Mouse (Mus musculus): Measurements from ENCODE around the gene Piwil4. TPM values are rescaled to one million over a fixed set of nuclear protein-coding genes. Genes with fewer than 3 reads are reported as not detected.

The Piwil4 gene
- total and polyA plus RNA-seq, 3 experiments: 24.8 to 31.7 TPM; not detected in 1

DNA sequence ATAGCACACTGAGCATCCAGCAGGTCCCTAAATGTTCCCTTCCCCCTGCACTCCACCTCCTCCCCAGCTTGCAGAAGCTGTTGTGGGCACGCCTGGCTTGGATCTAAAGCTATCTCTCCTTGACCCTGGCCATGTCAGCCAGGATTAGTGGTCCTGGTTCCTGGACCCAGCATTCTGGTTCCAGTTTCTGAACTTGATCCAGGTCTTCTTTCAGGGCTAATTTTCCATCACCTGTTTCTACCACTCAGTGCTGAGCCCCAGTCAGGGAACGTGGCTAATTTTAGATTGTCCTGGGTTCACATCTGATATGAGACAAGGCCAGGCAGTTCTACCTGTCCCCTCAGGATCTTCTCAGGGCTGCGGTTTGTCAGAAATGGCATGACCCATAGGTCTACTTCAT is 74.5 kb downstream of the Piwil4 start:
- Histone ChIP-seq H3K27me3 (ENCODE audit: control insufficient read depth in 1 of 2, insufficient read depth in 2 of 2, low read length in 2 of 2) (peaks cover 21 to 24% of the 10 kb centered on the region in 2 experiments), H3K79me2 (ENCODE audit: control insufficient read depth, insufficient read depth, low read length, poor library complexity) (no peaks in the 10 kb centered on the region), H3K4me1 (ENCODE audit: control insufficient read depth in 1 of 2, insufficient read depth in 2 of 2, low read length in 2 of 2) (no peaks in the 10 kb centered on the region), H3K36me3 (ENCODE audit: control insufficient read depth in 1 of 2, insufficient read depth in 2 of 2, low read length in 2 of 2) (no peaks in the 10 kb centered on the region), H3K9ac (ENCODE audit: control insufficient read depth, low read depth, low read length, poor library complexity, severe bottlenecking) (no peak overlapping the region), H3K4me3 (ENCODE audit: control insufficient read depth in 1 of 2, insufficient read depth in 1 of 2, low read depth in 2 of 2, low read length in 2 of 2) (no peak overlapping the region), H3K9me3 (replicated peaks; ENCODE audit: insufficient read depth, low read length) (no peaks in the 10 kb centered on the region), H3K27ac (ENCODE audit: control insufficient read depth, low read depth, low read length) (no peak overlapping the region)
- DNase-seq (ENCODE audit: low read depth, low spot score): no peak
- no peak for TF ChIP-seq MXI1 (IDR thresholded peaks at IDR 0.05; ENCODE audit: low read depth, low read length)
- no peak for TF ChIP-seq KAT2A (conservative IDR thresholded peaks at IDR 0.05; ENCODE audit: low read depth, low read length)
- no peak for TF ChIP-seq ZMIZ1 (IDR thresholded peaks at IDR 0.05; ENCODE audit: low read depth, low read length)

GRCm38 (mm10) chr9:14663591-14663990 is 76.9 kb downstream of the Piwil4 start:
- no peak overlapping the region for H3K9ac ChIP-seq (ENCODE audit: control insufficient read depth, low read depth, low read length, poor library complexity, severe bottlenecking)

DNA sequence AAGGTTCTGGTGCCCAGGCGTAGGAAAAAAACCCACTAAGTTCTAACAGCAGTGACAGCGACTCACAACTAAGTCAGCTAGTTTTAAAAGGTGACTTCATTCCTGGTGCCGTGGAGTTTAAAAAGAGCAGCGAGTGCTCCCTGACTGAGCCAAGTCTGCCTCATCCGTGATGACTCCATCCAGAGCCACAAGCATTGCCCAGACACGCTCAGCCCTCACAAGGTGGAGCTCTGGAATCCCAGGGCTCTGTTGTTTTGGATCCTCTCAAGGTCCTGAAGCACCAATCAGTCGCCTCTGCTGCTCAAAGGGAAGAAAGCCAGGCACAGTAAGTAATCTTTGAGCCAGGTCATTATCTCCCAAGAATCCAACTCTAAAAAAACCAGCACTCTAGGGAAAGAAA is 77.7 kb downstream of the Piwil4 start:
- H3K9me3 ChIP-seq (replicated peaks; ENCODE audit: insufficient read depth, low read length): no peaks in the 10 kb centered on the region
- no peak overlapping the region for H3K27ac ChIP-seq (ENCODE audit: control insufficient read depth, low read depth, low read length)
- no peaks in the 10 kb centered on the region for H3K79me2 ChIP-seq (ENCODE audit: control insufficient read depth, insufficient read depth, low read length, poor library complexity)
- H3K36me3 ChIP-seq (ENCODE audit: control insufficient read depth in 1 of 2, insufficient read depth in 2 of 2, low read length in 2 of 2): no peaks in the 10 kb centered on the region
- no peak for TF ChIP-seq USF1 (IDR thresholded peaks at IDR 0.05; ENCODE audit: low read depth, low read length)
- TF ChIP-seq POLR2AphosphoS2 (IDR thresholded peaks at IDR 0.05; ENCODE audit: low read length): no peak
- no peak for TF ChIP-seq RCOR1 (IDR thresholded peaks at IDR 0.05; ENCODE audit: low read depth, low read length)
- no peak for TF ChIP-seq SMC3 (IDR thresholded peaks at IDR 0.05; ENCODE audit: low read depth, low read length)
- no peak for TF ChIP-seq MAZ (IDR thresholded peaks at IDR 0.05; ENCODE audit: low read depth, low read length)
- TF ChIP-seq HCFC1 (IDR thresholded peaks at IDR 0.05; ENCODE audit: low read depth, low read length): no peak
- TF ChIP-seq NELFE (IDR thresholded peaks at IDR 0.05; ENCODE audit: low read depth, low read length): no peak
- TF ChIP-seq NRF1 (IDR thresholded peaks at IDR 0.05; ENCODE audit: insufficient read depth, low read depth, low read length, poor library complexity, severe bottlenecking): no peak
- no peak for TF ChIP-seq MXI1 (IDR thresholded peaks at IDR 0.05; ENCODE audit: low read depth, low read length)
- no peak for TF ChIP-seq USF2 (IDR thresholded peaks at IDR 0.05; ENCODE audit: borderline replicate concordance in 1 of 2, insufficient read depth in 1 of 2, low read depth in 1 of 2, low read length in 2 of 2)
- TF ChIP-seq MAFK (IDR thresholded peaks at IDR 0.05; ENCODE audit: borderline replicate concordance, low read depth, low read length): no peak
- no peak for TF ChIP-seq ZMIZ1 (IDR thresholded peaks at IDR 0.05; ENCODE audit: low read depth, low read length)
- TF ChIP-seq CTCF (IDR thresholded peaks at IDR 0.05 in 2 of 3, conservative IDR thresholded peaks at IDR 0.05 in 1 of 3; ENCODE audit: control insufficient read depth in 1 of 3, insufficient read depth in 1 of 3, low read depth in 2 of 3, low read length in 3 of 3, poor library complexity in 1 of 3, severe bottlenecking in 1 of 3): no peak
- no peak for TF ChIP-seq GABPA (IDR thresholded peaks at IDR 0.05; ENCODE audit: low read depth, low read length)
- TF ChIP-seq MYB (IDR thresholded peaks at IDR 0.05; ENCODE audit: low read depth, low read length): no peak
- TF ChIP-seq MAX (IDR thresholded peaks at IDR 0.05; ENCODE audit: low read length): no peak
- TF ChIP-seq CHD1 (IDR thresholded peaks at IDR 0.05; ENCODE audit: low read depth, low read length): no peak
- no peaks in the 10 kb centered on the region for H3K4me1 ChIP-seq (ENCODE audit: control insufficient read depth in 1 of 2, insufficient read depth in 2 of 2, low read length in 2 of 2)
- H3K27me3 ChIP-seq (ENCODE audit: control insufficient read depth in 1 of 2, insufficient read depth in 2 of 2, low read length in 2 of 2): peaks cover 26 to 29% of the 10 kb centered on the region in 2 experiments
- H3K9ac ChIP-seq (ENCODE audit: control insufficient read depth, low read depth, low read length, poor library complexity, severe bottlenecking): no peak overlapping the region
- no peak for DNase-seq (ENCODE audit: low read depth, low spot score)
- H3K4me3 ChIP-seq (ENCODE audit: control insufficient read depth in 1 of 2, insufficient read depth in 1 of 2, low read depth in 2 of 2, low read length in 2 of 2): no peak overlapping the region

More at GRCm38 (mm10) chr9:14663591-14663990, 76.9 kb downstream of the Piwil4 start:
- no peak overlapping the region for H3K4me3 ChIP-seq (ENCODE audit: control insufficient read depth in 1 of 2, insufficient read depth in 1 of 2, low read depth in 2 of 2, low read length in 2 of 2)
- no peak for DNase-seq (ENCODE audit: low read depth, low spot score)
- H3K9me3 ChIP-seq (replicated peaks; ENCODE audit: insufficient read depth, low read length): no peaks in the 10 kb centered on the region
- no peaks in the 10 kb centered on the region for H3K79me2 ChIP-seq (ENCODE audit: control insufficient read depth, insufficient read depth, low read length, poor library complexity)
- no peak overlapping the region for H3K27ac ChIP-seq (ENCODE audit: control insufficient read depth, low read depth, low read length)
- H3K27me3 ChIP-seq (ENCODE audit: control insufficient read depth in 1 of 2, insufficient read depth in 2 of 2, low read length in 2 of 2): peaks cover 26 to 28% of the 10 kb centered on the region in 2 experiments
- TF ChIP-seq EP300 (IDR thresholded peaks at IDR 0.05; ENCODE audit: low read depth in 1 of 2, low read length in 2 of 2): no peak
- no peak for TF ChIP-seq MAFK (IDR thresholded peaks at IDR 0.05; ENCODE audit: borderline replicate concordance, low read depth, low read length)
- no peak for TF ChIP-seq POLR2A (IDR thresholded peaks at IDR 0.05; ENCODE audit: control insufficient read depth in 1 of 2, insufficient read depth in 1 of 2, low read depth in 1 of 2, low read length in 2 of 2, poor library complexity in 1 of 2)
- TF ChIP-seq NRF1 (IDR thresholded peaks at IDR 0.05; ENCODE audit: insufficient read depth, low read depth, low read length, poor library complexity, severe bottlenecking): no peak
- no peak for TF ChIP-seq CHD1 (IDR thresholded peaks at IDR 0.05; ENCODE audit: low read depth, low read length)
- no peak for TF ChIP-seq NELFE (IDR thresholded peaks at IDR 0.05; ENCODE audit: low read depth, low read length)
- no peak for TF ChIP-seq RAD21 (IDR thresholded peaks at IDR 0.05; ENCODE audit: low read depth, low read length)
- no peak for TF ChIP-seq MYB (IDR thresholded peaks at IDR 0.05; ENCODE audit: low read depth, low read length)
- no peak for TF ChIP-seq MAZ (IDR thresholded peaks at IDR 0.05; ENCODE audit: low read depth, low read length)
- no peak for TF ChIP-seq GABPA (IDR thresholded peaks at IDR 0.05; ENCODE audit: low read depth, low read length)
- no peak for TF ChIP-seq ZC3H11A (IDR thresholded peaks at IDR 0.05; ENCODE audit: low read depth, low read length)
- no peak for TF ChIP-seq MYC (IDR thresholded peaks at IDR 0.05; ENCODE audit: low read depth, low read length)
- TF ChIP-seq SMC3 (IDR thresholded peaks at IDR 0.05; ENCODE audit: low read depth, low read length): no peak
- TF ChIP-seq ETS1 (IDR thresholded peaks at IDR 0.05; ENCODE audit: low read depth, low read length): no peak
- no peak for TF ChIP-seq CTCF (IDR thresholded peaks at IDR 0.05 in 2 of 3, conservative IDR thresholded peaks at IDR 0.05 in 1 of 3; ENCODE audit: control insufficient read depth in 1 of 3, insufficient read depth in 1 of 3, low read depth in 2 of 3, low read length in 3 of 3, poor library complexity in 1 of 3, severe bottlenecking in 1 of 3)
- no peak for TF ChIP-seq ELF1 (IDR thresholded peaks at IDR 0.05; ENCODE audit: low read depth, low read length)
- TF ChIP-seq RCOR1 (IDR thresholded peaks at IDR 0.05; ENCODE audit: low read depth, low read length): no peak
- no peak for TF ChIP-seq USF2 (IDR thresholded peaks at IDR 0.05; ENCODE audit: borderline replicate concordance in 1 of 2, insufficient read depth in 1 of 2, low read depth in 1 of 2, low read length in 2 of 2)
- H3K4me1 ChIP-seq (ENCODE audit: control insufficient read depth in 1 of 2, insufficient read depth in 2 of 2, low read length in 2 of 2): no peaks in the 10 kb centered on the region
- H3K36me3 ChIP-seq (ENCODE audit: control insufficient read depth in 1 of 2, insufficient read depth in 2 of 2, low read length in 2 of 2): no peaks in the 10 kb centered on the region

Measured in MEL (cell line).